Mouse (Mus musculus): ENCODE measurements around the gene 4833420G17Rik. TPM values are rescaled to one million over a fixed set of nuclear protein-coding genes. Genes with fewer than 3 reads are reported as not detected.
A peak's percentile ranks its signal among the peaks of the same experiment; 100 is the strongest.

4833420G17Rik gene
- 22.2 and 24.7 TPM in 2 replicates for polyA plus RNA-seq (2012; rRNA removed)

GRCm38 (mm10) chr13:119462596-119463560 lies at the start of gene 4833420G17Rik:
Gene 4833420G17Rik, plus strand, starts transcription at chr13:119462768.
- Histone ChIP-seq H3K27me3 (ENCODE audit: control insufficient read depth, insufficient read depth, low read length) (no peaks in the 10 kb centered on the region), H3K4me3 (ENCODE audit: extremely low read depth, insufficient read depth, insufficient read length) (peak within 1 kb of the TSS; percentile 79), H3K4me1 (ENCODE audit: control insufficient read depth, insufficient read depth, insufficient read length) (peaks cover 2% of the 10 kb centered on the region; the same call in 1 of the 2 replicates), H3K27ac (ENCODE audit: insufficient read depth, low read length) (peak within 1 kb of the TSS; percentile 66), H3K36me3 (ENCODE audit: control insufficient read depth, insufficient read depth, low read length) (peaks cover 11% of the 10 kb centered on the region)
- DNase-seq (ENCODE audit: low read depth in 1 of 2, low spot score in 2 of 2), result peak; percentile 82 to 86
- 3% methylated on average over 57 of the region's 57 CpGs for WGBS
- TF ChIP-seq CTCF (IDR thresholded peaks at IDR 0.05; ENCODE audit: extremely low read depth, insufficient read depth, insufficient read length, insufficient replicate concordance) (no peak), POLR2A (IDR thresholded peaks at IDR 0.05; ENCODE audit: low read depth, low read length) (peak; percentile 95)

- Histone ChIP-seq H3K4me1 (ENCODE audit: control insufficient read depth, insufficient read depth, insufficient read length) (no peaks in the 10 kb centered on the region), H3K4me3 (ENCODE audit: extremely low read depth, insufficient read depth, insufficient read length) (no peak overlapping the region), H3K27me3 (ENCODE audit: control insufficient read depth, insufficient read depth, low read length) (no peaks in the 10 kb centered on the region; the same call in 1 of the 2 replicates), H3K36me3 (ENCODE audit: control insufficient read depth, insufficient read depth, low read length) (no peaks in the 10 kb centered on the region), H3K27ac (ENCODE audit: insufficient read depth, low read length) (no peak overlapping the region)
- no peak for DNase-seq (ENCODE audit: low read depth in 1 of 2, low spot score in 2 of 2)
- TF ChIP-seq POLR2A (IDR thresholded peaks at IDR 0.05; ENCODE audit: low read depth, low read length), result no peak
- 76% methylated on average over 2 of the region's 2 CpGs for WGBS
Measured at GRCm38 (mm10) chr13:119413026-119413425, 49.5 kb upstream of the 4833420G17Rik start.

GRCm38 (mm10) chr13:119418479-119418878 lies 44.1 kb upstream of the 4833420G17Rik start:
- TF ChIP-seq CTCF (IDR thresholded peaks at IDR 0.05; ENCODE audit: extremely low read depth, insufficient read depth, insufficient read length, insufficient replicate concordance) (no peak), POLR2A (IDR thresholded peaks at IDR 0.05; ENCODE audit: low read depth, low read length) (no peak)
- no peak overlapping the region for H3K27ac ChIP-seq (ENCODE audit: insufficient read depth, low read length)
- no peaks in the 10 kb centered on the region; the same call in none of the 2 replicates for H3K27me3 ChIP-seq (ENCODE audit: control insufficient read depth, insufficient read depth, low read length)
- no peak overlapping the region for H3K4me3 ChIP-seq (ENCODE audit: extremely low read depth, insufficient read depth, insufficient read length)
- no peaks in the 10 kb centered on the region for H3K36me3 ChIP-seq (ENCODE audit: control insufficient read depth, insufficient read depth, low read length)
- no peaks in the 10 kb centered on the region for H3K4me1 ChIP-seq (ENCODE audit: control insufficient read depth, insufficient read depth, insufficient read length)
- no peak for DNase-seq (ENCODE audit: low read depth in 1 of 2, low spot score in 2 of 2)
- WGBS, result 87% methylated on average over 3 of the region's 3 CpGs

GRCm38 (mm10) chr13:119430164-119430563 lies 32.4 kb upstream of the 4833420G17Rik start:
- no peak for DNase-seq (ENCODE audit: low read depth in 1 of 2, low spot score in 2 of 2)
- Histone ChIP-seq H3K27me3 (ENCODE audit: control insufficient read depth, insufficient read depth, low read length) (no peaks in the 10 kb centered on the region; the same call in 1 of the 2 replicates), H3K4me3 (ENCODE audit: extremely low read depth, insufficient read depth, insufficient read length) (no peak overlapping the region; the same call in 1 of the 2 replicates), H3K36me3 (ENCODE audit: control insufficient read depth, insufficient read depth, low read length) (peaks cover 2% of the 10 kb centered on the region; the same call in 1 of the 2 replicates), H3K27ac (ENCODE audit: insufficient read depth, low read length) (no peak overlapping the region), H3K4me1 (ENCODE audit: control insufficient read depth, insufficient read depth, insufficient read length) (no peaks in the 10 kb centered on the region; the same call in 1 of the 2 replicates)
- no peak for TF ChIP-seq POLR2A (IDR thresholded peaks at IDR 0.05; ENCODE audit: low read depth, low read length)
- no peak for TF ChIP-seq CTCF (IDR thresholded peaks at IDR 0.05; ENCODE audit: extremely low read depth, insufficient read depth, insufficient read length, insufficient replicate concordance)
- 29% methylated on average over 8 of the region's 8 CpGs for WGBS

GRCm38 (mm10) chr13:119432041-119432440 lies 30.5 kb upstream of the 4833420G17Rik start:
- TF ChIP-seq CTCF (IDR thresholded peaks at IDR 0.05; ENCODE audit: extremely low read depth, insufficient read depth, insufficient read length, insufficient replicate concordance) (no peak), POLR2A (IDR thresholded peaks at IDR 0.05; ENCODE audit: low read depth, low read length) (no peak)
- 20% methylated on average over 1 of the region's 1 CpGs for WGBS
- Histone ChIP-seq H3K36me3 (ENCODE audit: control insufficient read depth, insufficient read depth, low read length) (peaks cover 2% of the 10 kb centered on the region; the same call in 1 of the 2 replicates), H3K4me1 (ENCODE audit: control insufficient read depth, insufficient read depth, insufficient read length) (no peaks in the 10 kb centered on the region; the same call in 1 of the 2 replicates), H3K4me3 (ENCODE audit: extremely low read depth, insufficient read depth, insufficient read length) (no peak overlapping the region), H3K27ac (ENCODE audit: insufficient read depth, low read length) (no peak overlapping the region), H3K27me3 (ENCODE audit: control insufficient read depth, insufficient read depth, low read length) (no peaks in the 10 kb centered on the region; the same call in 1 of the 2 replicates)
- no peak for DNase-seq (ENCODE audit: low read depth in 1 of 2, low spot score in 2 of 2)

- WGBS, result 88% methylated on average over 7 of the region's 7 CpGs
- H3K36me3 ChIP-seq (ENCODE audit: control insufficient read depth, insufficient read depth, low read length), result peaks cover 8% of the 10 kb centered on the region
- H3K27ac ChIP-seq (ENCODE audit: insufficient read depth, low read length), result no peak overlapping the region
- no peaks in the 10 kb centered on the region; the same call in 1 of the 2 replicates for H3K4me1 ChIP-seq (ENCODE audit: control insufficient read depth, insufficient read depth, insufficient read length)
- H3K27me3 ChIP-seq (ENCODE audit: control insufficient read depth, insufficient read depth, low read length), result no peaks in the 10 kb centered on the region
- DNase-seq (ENCODE audit: low read depth in 1 of 2, low spot score in 2 of 2), result no peak
- H3K4me3 ChIP-seq (ENCODE audit: extremely low read depth, insufficient read depth, insufficient read length), result no peak overlapping the region
- TF ChIP-seq POLR2A (IDR thresholded peaks at IDR 0.05; ENCODE audit: low read depth, low read length), result no peak
- no peak for TF ChIP-seq CTCF (IDR thresholded peaks at IDR 0.05; ENCODE audit: extremely low read depth, insufficient read depth, insufficient read length, insufficient replicate concordance)
Measured at GRCm38 (mm10) chr13:119434359-119434758, 28.2 kb upstream of the 4833420G17Rik start.

Data from spleen, adult 2 months (tissue).